Mouse (Mus musculus): Measurements from ENCODE around the gene Opn1sw. TPM values are rescaled to one million over a fixed set of nuclear protein-coding genes. Genes with fewer than 3 reads are reported as not detected.
"Not testable (repeated sequence)": the region's sequence is repeated elsewhere in the genome, so short reads cannot be mapped to it uniquely, and the experiment has no call there.

The Opn1sw gene
- polyA plus RNA-seq, 1 experiment from 2014 or later = 0.55 TPM

- 94% methylated on average over 1 of the region's 1 CpGs for WGBS
- no peaks in the 10 kb centered on the region for H3K27me3 ChIP-seq
- no peak overlapping the region for H3K4me2 ChIP-seq
- H3K4me3 ChIP-seq = no peak overlapping the region
- H3K36me3 ChIP-seq = peaks cover 46% of the 10 kb centered on the region
- no peak for ATAC-seq (replicated peaks; ENCODE audit: insufficient number of reproducible peaks, insufficient read depth, low FRiP score, low read depth)
- H3K9ac ChIP-seq = no peak overlapping the region
- H3K4me1 ChIP-seq (replicated peaks) = peaks cover 12% of the 10 kb centered on the region
- no peak overlapping the region for H3K27ac ChIP-seq
- no peaks in the 10 kb centered on the region for H3K9me3 ChIP-seq (replicated peaks)
Observed at GRCm38 (mm10) chr6:29365277-29365676, 23.0 kb downstream of the Opn1sw start.

- no peak for ATAC-seq (replicated peaks; ENCODE audit: insufficient number of reproducible peaks, insufficient read depth, low FRiP score, low read depth)
- peaks cover 26% of the 10 kb centered on the region for H3K4me1 ChIP-seq (replicated peaks)
- H3K27me3 ChIP-seq = no peaks in the 10 kb centered on the region
- 77% methylated on average over 3 of the region's 3 CpGs for WGBS
- H3K36me3 ChIP-seq = peaks cover 34% of the 10 kb centered on the region
- no peak overlapping the region for H3K4me2 ChIP-seq
- no peak overlapping the region for H3K4me3 ChIP-seq
- H3K27ac ChIP-seq = peak overlapping the region; percentile 28
- no peak overlapping the region for H3K9ac ChIP-seq
- H3K9me3 ChIP-seq (replicated peaks) = no peaks in the 10 kb centered on the region
Observed at GRCm38 (mm10) chr6:29363129-29363515, 25.1 kb downstream of the Opn1sw start.

- H3K9me3 ChIP-seq (replicated peaks) = no peaks in the 10 kb centered on the region
- ATAC-seq (replicated peaks; ENCODE audit: insufficient number of reproducible peaks, insufficient read depth, low FRiP score, low read depth) = no peak
- H3K36me3 ChIP-seq = peaks cover 32% of the 10 kb centered on the region
- H3K27ac ChIP-seq = peak overlapping the region; percentile 28
- no peak overlapping the region for H3K4me2 ChIP-seq
- no peak overlapping the region for H3K9ac ChIP-seq
- H3K4me1 ChIP-seq (replicated peaks) = peaks cover 26% of the 10 kb centered on the region
- H3K27me3 ChIP-seq = no peaks in the 10 kb centered on the region
- H3K4me3 ChIP-seq = no peak overlapping the region
- 53% methylated on average over 7 of the region's 7 CpGs for WGBS
Observed at GRCm38 (mm10) chr6:29362246-29363128, 25.8 kb downstream of the Opn1sw start.

DNA sequence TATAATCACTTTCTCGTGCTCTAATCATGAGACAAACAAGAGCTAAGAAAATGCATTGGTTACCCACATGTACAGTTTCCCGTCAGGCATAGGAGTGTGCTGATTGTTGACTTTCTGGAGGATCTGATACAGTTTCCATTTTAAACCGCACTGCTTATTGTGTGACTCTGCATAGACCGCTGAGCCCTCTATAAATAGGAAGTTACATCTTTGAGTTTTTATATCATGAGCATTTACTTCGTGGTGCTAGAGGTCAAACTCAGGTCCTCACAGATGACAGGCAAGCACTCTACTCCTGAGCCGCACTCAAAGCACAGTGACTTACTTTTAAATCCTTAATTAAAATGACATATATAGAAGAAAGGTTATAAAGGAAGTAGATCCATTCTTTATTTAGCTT is 28.1 kb downstream of the Opn1sw start:
- H3K9me3 ChIP-seq (replicated peaks) = no peaks in the 10 kb centered on the region
- H3K4me2 ChIP-seq = peak overlapping the region; percentile 26
- 34% methylated on average over 6 of the region's 6 CpGs for WGBS
- H3K9ac ChIP-seq = 0 out of 2 replicates have a peak overlapping the region, but pooled peaks have one; percentile 7
- no peak overlapping the region for H3K4me3 ChIP-seq
- ATAC-seq (replicated peaks; ENCODE audit: insufficient number of reproducible peaks, insufficient read depth, low FRiP score, low read depth) = peak; percentile 64
- peaks cover 26% of the 10 kb centered on the region for H3K36me3 ChIP-seq
- H3K4me1 ChIP-seq (replicated peaks) = peaks cover 32% of the 10 kb centered on the region
- H3K27ac ChIP-seq = peak overlapping the region; percentile 84
- no peaks in the 10 kb centered on the region for H3K27me3 ChIP-seq

GRCm38 (mm10) chr6:29359386-29359785 is 28.9 kb downstream of the Opn1sw start:
- H3K4me3 ChIP-seq = no peak overlapping the region
- no peaks in the 10 kb centered on the region for H3K9me3 ChIP-seq (replicated peaks)
- no peak overlapping the region for H3K9ac ChIP-seq
- WGBS = 79% methylated on average over 3 of the region's 3 CpGs
- ATAC-seq (replicated peaks; ENCODE audit: insufficient number of reproducible peaks, insufficient read depth, low FRiP score, low read depth) = no peak
- H3K4me2 ChIP-seq = no peak overlapping the region
- peaks cover 26% of the 10 kb centered on the region for H3K36me3 ChIP-seq
- peak overlapping the region; percentile 84 for H3K27ac ChIP-seq
- H3K27me3 ChIP-seq = no peaks in the 10 kb centered on the region
- peaks cover 35% of the 10 kb centered on the region for H3K4me1 ChIP-seq (replicated peaks)

- Histone ChIP-seq H3K4me1 (replicated peaks) (peaks cover 48% of the 10 kb centered on the region), H3K9ac (no peak overlapping the region), H3K9me3 (replicated peaks) (no peaks in the 10 kb centered on the region), H3K27ac (peak overlapping the region; percentile 59), H3K4me2 (peak overlapping the region; percentile 42), H3K27me3 (no peaks in the 10 kb centered on the region), H3K4me3 (no peak overlapping the region), H3K36me3 (peaks cover 17% of the 10 kb centered on the region)
- WGBS = 15% methylated on average over 5 of the region's 5 CpGs
- no peak for ATAC-seq (replicated peaks; ENCODE audit: insufficient number of reproducible peaks, insufficient read depth, low FRiP score, low read depth)
Observed at GRCm38 (mm10) chr6:29352816-29353215, 35.5 kb downstream of the Opn1sw start.

- no peak overlapping the region for H3K4me3 ChIP-seq
- H3K36me3 ChIP-seq = peaks cover 7% of the 10 kb centered on the region; the same call in 1 of the 2 replicates
- H3K9me3 ChIP-seq (replicated peaks) = no peaks in the 10 kb centered on the region
- peaks cover 53% of the 10 kb centered on the region for H3K4me1 ChIP-seq (replicated peaks)
- ATAC-seq (replicated peaks; ENCODE audit: insufficient number of reproducible peaks, insufficient read depth, low FRiP score, low read depth) = no peak
- H3K27ac ChIP-seq = no peak overlapping the region; the same call in 1 of the 2 replicates
- H3K4me2 ChIP-seq = no peak overlapping the region
- H3K9ac ChIP-seq = no peak overlapping the region
- no peaks in the 10 kb centered on the region for H3K27me3 ChIP-seq
Observed at GRCm38 (mm10) chr6:29351613-29352012, 36.7 kb downstream of the Opn1sw start.

DNA sequence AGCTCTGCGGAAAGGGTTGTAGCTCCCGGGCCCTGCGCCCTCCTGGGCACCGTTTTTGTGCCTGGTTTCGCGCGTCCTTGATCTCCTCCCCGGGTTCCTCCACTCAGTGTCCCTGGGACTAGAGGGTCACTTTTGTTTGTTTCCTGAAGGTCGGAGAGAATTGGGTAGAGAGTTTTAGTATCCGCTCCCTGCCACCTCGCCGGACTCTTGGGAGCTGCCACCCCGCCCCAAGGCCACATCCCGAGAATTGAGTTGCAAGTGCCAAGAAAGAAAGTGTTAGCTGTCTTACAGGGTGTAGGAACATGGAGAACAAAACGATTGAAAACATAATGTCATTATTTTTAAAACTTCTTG is 39.9 kb downstream of the Opn1sw start:
- H3K4me1 ChIP-seq (replicated peaks) = peaks cover 41% of the 10 kb centered on the region
- under 1% methylated on average over 15 of the region's 15 CpGs for WGBS
- peak; percentile 7 for ATAC-seq (replicated peaks; ENCODE audit: insufficient number of reproducible peaks, insufficient read depth, low FRiP score, low read depth)

GRCm38 (mm10) chr6:29347665-29348370 is 40.5 kb downstream of the Opn1sw start, which contains the start of gene Calu:
Gene Calu (plus strand): TSS chr6:29348069.
- Histone ChIP-seq H3K4me3 (peak within 1 kb of the TSS; percentile 95), H3K9ac (peak within 1 kb of the TSS; percentile 94), H3K9me3 (replicated peaks) (no peaks in the 10 kb centered on the region), H3K27me3 (no peaks in the 10 kb centered on the region), H3K36me3 (no peaks in the 10 kb centered on the region), H3K27ac (peak within 1 kb of the TSS; percentile 96), H3K4me2 (peak within 1 kb of the TSS; percentile 74), H3K4me1 (replicated peaks) (peaks cover 35% of the 10 kb centered on the region)
- under 1% methylated on average over 55 of the region's 55 CpGs for WGBS
- ATAC-seq (replicated peaks; ENCODE audit: insufficient number of reproducible peaks, insufficient read depth, low FRiP score, low read depth) = peak; percentile 99

More for the DNA sequence above, 39.9 kb downstream of the Opn1sw start:
- no peaks in the 10 kb centered on the region for H3K36me3 ChIP-seq
- peak overlapping the region; percentile 94 for H3K9ac ChIP-seq
- no peaks in the 10 kb centered on the region for H3K9me3 ChIP-seq (replicated peaks)
- H3K4me3 ChIP-seq = peak overlapping the region; percentile 95
- H3K27me3 ChIP-seq = no peaks in the 10 kb centered on the region
- peak overlapping the region; percentile 96 for H3K27ac ChIP-seq
- H3K4me2 ChIP-seq = peak overlapping the region; percentile 68

- 33% methylated on average over 7 of the region's 7 CpGs for WGBS
- Histone ChIP-seq H3K9ac (peak overlapping the region; percentile 64), H3K27me3 (no peaks in the 10 kb centered on the region), H3K4me3 (peak overlapping the region; percentile 95), H3K9me3 (replicated peaks) (no peaks in the 10 kb centered on the region), H3K4me1 (replicated peaks) (peaks cover 30% of the 10 kb centered on the region), H3K4me2 (peak overlapping the region; percentile 74), H3K27ac (peak overlapping the region; percentile 96), H3K36me3 (no peaks in the 10 kb centered on the region)
- ATAC-seq (replicated peaks; ENCODE audit: insufficient number of reproducible peaks, insufficient read depth, low FRiP score, low read depth) = no peak
Observed at GRCm38 (mm10) chr6:29347189-29347588, 41.1 kb downstream of the Opn1sw start.

- H3K4me1 ChIP-seq (replicated peaks) = peaks cover 24% of the 10 kb centered on the region
- not testable (repeated sequence) for H3K9ac ChIP-seq; H3K27me3 ChIP-seq; H3K4me3 ChIP-seq; H3K4me2 ChIP-seq; ATAC-seq (replicated peaks; ENCODE audit: insufficient number of reproducible peaks, insufficient read depth, low FRiP score, low read depth); H3K9me3 ChIP-seq (replicated peaks); H3K27ac ChIP-seq; H3K36me3 ChIP-seq
- 97% methylated on average over 2 of the region's 2 CpGs for WGBS
Observed at GRCm38 (mm10) chr6:29346512-29346911, 41.8 kb downstream of the Opn1sw start.

All from heart, embryonic 15.5 days (tissue).